Mouse (Mus musculus) ES-Bruce4 (cell line): Measurements from ENCODE around the gene Bicral. TPM values are rescaled to one million over a fixed set of nuclear protein-coding genes. Genes with fewer than 3 reads are reported as not detected.

Experiments used
- H3K27ac ChIP-seq: 2 replicates; pipeline ENCODE4 v1.5.1; 2012; ENCODE audit warnings: low read length, inconsistent platforms; ENCODE audit not compliant: insufficient read depth
- H3K27me3 ChIP-seq: 2 replicates; pipeline ENCODE4 v1.6.1; 2012; ENCODE audit warnings: mild to moderate bottlenecking, low read length, inconsistent platforms; ENCODE audit not compliant: control insufficient read depth, poor library complexity, insufficient read depth, severe bottlenecking
- H3K36me3 ChIP-seq: 2 replicates; pipeline ENCODE4 v1.6.1; 2012; ENCODE audit warnings: inconsistent platforms, mild to moderate bottlenecking, low read length, moderate library complexity; ENCODE audit not compliant: control insufficient read depth, poor library complexity, insufficient read depth, severe bottlenecking
- H3K4me1 ChIP-seq: one replicate; pipeline ENCODE4 v1.8.1; 2011; ENCODE audit warnings: low read length; ENCODE audit not compliant: control insufficient read depth, insufficient read depth
- H3K4me3 ChIP-seq: 2 replicates; pipeline ENCODE4 v1.5.1; 2011; ENCODE audit warnings: low read depth, mild to moderate bottlenecking, low read length
- H3K9ac ChIP-seq: 2 replicates; pipeline ENCODE4 v1.6.1; 2012; ENCODE audit warnings: low read depth, mild to moderate bottlenecking, inconsistent platforms; ENCODE audit not compliant: poor library complexity, severe bottlenecking
- H3K9me3 ChIP-seq: replicated peaks from 2 replicates; pipeline ENCODE4 v1.6.1; 2012; ENCODE audit warnings: mild to moderate bottlenecking, low read length, inconsistent platforms; ENCODE audit not compliant: control insufficient read depth, poor library complexity, insufficient read depth, severe bottlenecking
- CTCF ChIP-seq: IDR thresholded peaks from one replicate; pipeline ENCODE4 v1.8.1; 2011; ENCODE audit warnings: low read depth, low read length
- EP300 ChIP-seq: IDR thresholded peaks from 2 replicates; pipeline ENCODE4 v1.6.1; 2011; ENCODE audit warnings: low read depth, low read length; ENCODE audit not compliant: insufficient read depth
- POLR2A ChIP-seq: IDR thresholded peaks from one replicate; pipeline ENCODE4 v1.8.1; 2011; ENCODE audit warnings: low read length; ENCODE audit not compliant: insufficient read depth
- polyA plus RNA-seq: library from polyadenylated mRNA; stranded (reverse); fragments of >200 nt; gene quantifications from 2 replicates; pipeline ENCODE4 v1.2.4, GENCODE M21; 2011; ENCODE audit warnings: low read depth; ENCODE audit not compliant: missing spikeins, insufficient read depth, insufficient read length

The Bicral gene
- polyA plus RNA-seq, 1 experiment = 24.2 TPM

- no peak for TF ChIP-seq EP300
- no peak for TF ChIP-seq POLR2A
- no peak for TF ChIP-seq CTCF
- H3K4me1 ChIP-seq = peaks cover 2% of the 10 kb centered on the region
- peak overlapping the region; percentile 70 for H3K27ac ChIP-seq
- peak overlapping the region; percentile 34 for H3K9ac ChIP-seq
- peaks cover 38% of the 10 kb centered on the region for H3K36me3 ChIP-seq
- H3K27me3 ChIP-seq = no peaks in the 10 kb centered on the region
- no peaks in the 10 kb centered on the region for H3K9me3 ChIP-seq
- peak overlapping the region; percentile 2; the same call in 1 of the 2 replicates for H3K4me3 ChIP-seq
These were observed 49.0 kb downstream of the Bicral start for GRCm38 (mm10) chr17:46809131-46809830.

- H3K4me1 ChIP-seq = peaks cover 2% of the 10 kb centered on the region
- peak overlapping the region; percentile 34; the same call in 1 of the 2 replicates for H3K9ac ChIP-seq
- no peaks in the 10 kb centered on the region for H3K27me3 ChIP-seq
- H3K4me3 ChIP-seq = no peak overlapping the region
- TF ChIP-seq EP300 = no peak
- TF ChIP-seq CTCF = no peak
- TF ChIP-seq POLR2A = no peak
- peak overlapping the region; percentile 51 for H3K27ac ChIP-seq
- H3K36me3 ChIP-seq = peaks cover 38% of the 10 kb centered on the region
- no peaks in the 10 kb centered on the region for H3K9me3 ChIP-seq
These were observed 49.9 kb downstream of the Bicral start for GRCm38 (mm10) chr17:46808376-46808775.

GRCm38 (mm10) chr17:46801761-46802160 is 56.5 kb downstream of the Bicral start:
- Histone ChIP-seq H3K4me3 (peak overlapping the region; percentile 58), H3K27ac (peak overlapping the region; percentile 96), H3K27me3 (no peaks in the 10 kb centered on the region), H3K36me3 (peaks cover 26% of the 10 kb centered on the region), H3K9ac (peak overlapping the region; percentile 67), H3K9me3 (no peaks in the 10 kb centered on the region), H3K4me1 (peaks cover under 1% of the 10 kb centered on the region)
- no peak for TF ChIP-seq POLR2A
- TF ChIP-seq EP300 = no peak
- no peak for TF ChIP-seq CTCF

- H3K9ac ChIP-seq = no peak overlapping the region
These were observed 58.6 kb downstream of the Bicral start for GRCm38 (mm10) chr17:46799680-46800079.

GRCm38 (mm10) chr17:46797386-46797785 is 60.9 kb downstream of the Bicral start:
- Histone ChIP-seq H3K4me1 (peaks cover 9% of the 10 kb centered on the region), H3K9me3 (no peaks in the 10 kb centered on the region)
- TF ChIP-seq POLR2A (no peak), EP300 (0 out of 2 replicates have a peak, but pooled peaks have one; percentile 34)

More at GRCm38 (mm10) chr17:46799680-46800079, 58.6 kb downstream of the Bicral start:
- Histone ChIP-seq H3K36me3 (peaks cover 12% of the 10 kb centered on the region), H3K27me3 (no peaks in the 10 kb centered on the region), H3K9me3 (no peaks in the 10 kb centered on the region), H3K4me3 (no peak overlapping the region), H3K27ac (peak overlapping the region; percentile 96), H3K4me1 (peaks cover 7% of the 10 kb centered on the region)
- TF ChIP-seq EP300 = peak; percentile 95
- no peak for TF ChIP-seq CTCF

GRCm38 (mm10) chr17:46796743-46797142 is 61.5 kb downstream of the Bicral start:
- no peak overlapping the region for H3K9ac ChIP-seq
- H3K9me3 ChIP-seq = no peaks in the 10 kb centered on the region
- H3K4me1 ChIP-seq = peaks cover 9% of the 10 kb centered on the region
- TF ChIP-seq CTCF (no peak), POLR2A (no peak), EP300 (no peak)
- peaks cover 12% of the 10 kb centered on the region for H3K36me3 ChIP-seq
- no peaks in the 10 kb centered on the region for H3K27me3 ChIP-seq
- no peak overlapping the region for H3K4me3 ChIP-seq
- peak overlapping the region; percentile 95 for H3K27ac ChIP-seq

More at GRCm38 (mm10) chr17:46797386-46797785, 60.9 kb downstream of the Bicral start:
- H3K9ac ChIP-seq = no peak overlapping the region
- H3K27me3 ChIP-seq = no peaks in the 10 kb centered on the region
- H3K27ac ChIP-seq = peak overlapping the region; percentile 95
- no peak overlapping the region for H3K4me3 ChIP-seq
- H3K36me3 ChIP-seq = peaks cover 12% of the 10 kb centered on the region
